Mouse (Mus musculus) cortical plate, adult 2 months (tissue): ENCODE measurements around the gene Smarcd2.

Source experiments
- CTCF ChIP-seq: fragments of 200-500 bp; IDR thresholded peaks from 2 replicates; pipeline ENCODE4 v1.5.1; 2011; ENCODE audit warnings: mild to moderate bottlenecking, control low read depth, low read length; ENCODE audit not compliant: insufficient read depth; ENCODE audit errors: extremely low read depth
- POLR2A ChIP-seq: fragments of 200-500 bp; IDR thresholded peaks from 2 replicates; pipeline ENCODE4 v1.6.1; 2011; ENCODE audit warnings: mild to moderate bottlenecking, low read length, control low read depth; ENCODE audit not compliant: insufficient read depth; ENCODE audit errors: extremely low read depth

DNA sequence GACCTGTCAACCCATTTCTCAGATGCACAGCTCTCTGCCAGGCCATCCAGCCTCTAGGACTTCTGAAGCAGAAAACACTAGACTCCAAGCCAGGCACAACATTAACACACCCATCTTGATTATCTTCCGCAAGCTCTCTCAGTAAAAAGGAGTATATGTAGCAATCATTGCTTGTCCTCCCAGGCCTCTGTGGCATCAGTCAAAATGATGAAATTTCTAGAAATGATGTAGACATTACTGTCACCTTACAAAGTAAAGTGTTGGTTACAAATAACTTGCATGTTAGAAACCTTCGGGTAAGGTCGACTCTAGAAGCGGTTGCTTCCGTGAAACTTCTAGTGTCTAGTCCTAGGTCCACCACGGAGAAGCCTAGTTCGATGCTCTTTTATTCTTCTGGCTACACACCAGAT, 57.3 kb downstream of the Smarcd2 start:
- no peak for TF ChIP-seq CTCF
- no peak for TF ChIP-seq POLR2A
